Mouse (Mus musculus) right cerebral cortex, postnatal 25 days (tissue): Measurements from ENCODE around the gene Aqp11.

ENCODE experiments used
- DNase-seq: peaks from one replicate; pipeline ENCODE4 v3.0.0; 2022

Aqp11 gene

GRCm38 (mm10) chr7:97737638-97738456 is at the start of gene Aqp11:
Aqp11 (minus strand) TSS chr7:97738289.
- peak; percentile 84 for DNase-seq

GRCm38 (mm10) chr7:97783523-97783922 is 45.4 kb upstream of the Aqp11 start:
- DNase-seq, result no peak

- no peak for DNase-seq
Observed at GRCm38 (mm10) chr7:97781496-97781895, 43.4 kb upstream of the Aqp11 start.

DNA sequence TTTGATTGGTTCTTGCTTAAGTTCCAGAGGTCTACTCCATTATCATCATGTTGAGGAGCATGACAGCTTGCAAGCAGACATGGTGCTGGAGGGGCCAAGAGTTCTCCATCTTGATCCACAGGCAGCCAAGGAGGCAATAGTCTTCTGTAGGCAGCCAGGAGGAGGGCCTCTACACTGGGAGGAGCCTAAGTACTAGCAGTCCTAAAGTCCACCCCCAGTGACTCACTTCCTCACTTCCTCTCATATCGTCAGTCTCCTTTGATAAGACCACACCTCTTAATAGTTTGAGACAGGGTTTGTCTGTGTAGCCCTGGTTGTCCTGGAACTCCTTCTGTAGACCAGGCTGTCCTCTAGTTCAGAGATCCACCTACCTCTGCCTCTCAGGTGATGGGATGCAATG is 42.7 kb upstream of the Aqp11 start:
- DNase-seq, result no peak

GRCm38 (mm10) chr7:97780222-97780621 is 42.1 kb upstream of the Aqp11 start:
- DNase-seq, result no peak

DNA sequence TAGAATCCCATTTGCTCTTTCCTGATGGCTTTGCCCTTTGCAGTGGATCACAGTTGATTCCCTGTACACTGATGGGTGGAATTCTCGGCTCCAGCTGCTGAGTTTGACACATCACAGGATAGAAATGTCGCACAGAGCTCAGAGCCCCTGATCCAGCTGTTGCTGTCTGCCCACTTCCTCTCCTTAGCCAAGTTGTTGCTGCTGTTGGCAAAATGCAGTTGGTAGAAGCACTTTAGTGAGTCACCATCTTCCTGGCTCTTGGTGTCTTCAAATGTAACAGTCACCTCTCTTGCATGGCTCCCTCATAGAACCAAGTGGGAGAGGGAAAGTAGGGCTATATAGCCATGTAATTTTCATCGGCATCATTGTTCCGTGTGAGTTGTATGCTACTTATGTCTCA is 39.1 kb upstream of the Aqp11 start:
- DNase-seq, result no peak

DNA sequence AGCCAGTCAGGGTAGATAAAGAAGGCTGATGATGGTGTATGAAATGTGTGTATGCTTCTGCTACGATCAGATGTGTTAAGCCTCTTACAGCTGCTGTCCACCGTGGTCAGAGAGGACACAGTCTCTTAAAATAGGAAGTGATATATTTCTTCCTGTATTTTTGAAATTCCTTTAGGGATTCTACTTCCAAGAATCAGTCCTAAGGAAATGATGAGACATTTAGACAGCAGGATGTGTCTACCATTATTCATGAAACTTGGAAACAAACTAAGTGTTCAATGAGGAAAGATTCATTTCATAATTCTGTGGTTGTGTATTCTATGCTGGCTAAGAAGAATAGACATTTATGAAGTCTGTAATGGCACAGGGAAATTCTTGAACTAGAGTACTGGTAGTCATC is 37.8 kb upstream of the Aqp11 start:
- DNase-seq, result no peak

DNA sequence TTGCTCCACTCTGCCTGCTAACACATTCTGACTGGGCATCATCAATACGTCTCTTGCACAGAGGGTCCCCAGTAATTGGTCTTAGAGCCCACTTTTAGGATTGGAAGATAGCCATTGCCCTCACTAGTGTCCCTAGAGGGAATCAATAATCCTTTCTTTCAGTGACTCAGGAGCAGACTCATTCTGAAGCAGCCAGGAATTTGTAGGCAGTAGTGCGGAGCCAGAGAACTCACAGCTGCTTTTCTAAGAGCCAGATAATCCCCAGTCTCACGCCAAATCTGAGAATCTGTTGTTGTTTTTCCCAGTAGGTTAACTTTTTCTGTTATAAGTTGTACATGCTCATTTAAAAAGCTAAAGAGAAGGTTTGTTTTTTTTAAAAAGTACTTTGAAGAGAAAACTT is 37.3 kb upstream of the Aqp11 start:
- no peak for DNase-seq

GRCm38 (mm10) chr7:97770841-97771620 is 32.9 kb upstream of the Aqp11 start:
- DNase-seq, result no peak

DNA sequence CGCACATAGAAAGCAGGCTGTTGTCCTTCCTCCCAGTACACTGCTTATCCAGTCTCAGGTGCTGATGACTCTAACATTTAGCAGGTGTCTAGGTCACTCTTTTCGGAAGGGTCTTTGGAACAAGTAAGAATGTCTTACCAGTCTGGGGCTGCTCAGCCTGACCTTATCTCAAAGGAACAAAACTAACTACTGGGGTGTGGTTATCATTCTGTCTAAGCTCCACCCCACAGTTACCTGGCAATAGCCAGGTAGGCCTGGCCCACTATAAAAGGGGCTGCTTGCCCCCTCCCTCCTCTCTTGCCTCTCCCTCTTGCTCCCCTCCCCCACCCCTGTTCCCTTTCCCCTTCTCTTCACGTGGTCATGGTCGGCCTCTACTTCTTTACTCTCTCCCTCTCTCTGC is 30.9 kb upstream of the Aqp11 start:
- no peak for DNase-seq

GRCm38 (mm10) chr7:97767841-97768240 is 29.8 kb upstream of the Aqp11 start:
- DNase-seq, result no peak

GRCm38 (mm10) chr7:97766406-97767166 is 28.5 kb upstream of the Aqp11 start:
- no peak for DNase-seq

DNA sequence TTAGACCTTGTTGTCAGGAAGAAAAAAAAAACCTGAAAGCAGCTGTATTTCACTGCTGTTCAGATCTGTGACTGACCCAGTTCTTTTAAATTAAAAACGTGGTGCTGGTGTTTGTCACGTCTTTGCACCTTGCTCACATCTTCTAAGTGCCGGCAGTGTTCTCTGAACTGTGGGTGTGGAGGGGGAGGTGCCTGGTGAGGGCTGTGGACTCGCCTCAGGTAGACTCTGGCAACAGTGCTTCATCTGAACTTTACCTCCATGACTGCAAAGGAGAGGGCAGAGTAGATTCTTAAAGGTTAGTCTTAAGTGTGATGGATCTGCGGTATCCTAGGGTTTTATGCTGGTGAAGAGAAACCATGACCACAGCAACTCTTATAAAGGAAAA is 27.9 kb upstream of the Aqp11 start:
- DNase-seq, result no peak

- DNase-seq, result peak; percentile 71
Observed at GRCm38 (mm10) chr7:97765181-97765962, 27.3 kb upstream of the Aqp11 start.

DNA sequence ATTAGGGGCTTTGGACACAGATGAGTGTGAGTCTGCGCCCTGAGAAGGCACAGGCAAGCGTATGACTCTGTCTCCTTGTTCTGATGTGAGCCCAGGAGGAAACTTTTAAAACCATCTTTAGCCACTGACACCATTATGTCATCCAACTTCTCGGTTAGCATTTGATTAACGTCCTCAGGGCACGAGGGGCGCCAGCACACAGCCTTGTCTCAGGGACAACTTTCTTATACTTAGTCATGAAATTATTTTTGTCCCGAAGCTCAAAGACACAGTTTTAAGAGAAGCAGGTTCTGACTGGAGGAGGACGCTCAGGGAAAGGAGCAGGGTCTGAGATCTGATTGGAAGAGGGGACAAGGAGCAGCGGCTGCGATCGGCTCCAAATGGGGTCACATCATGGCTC is 26.5 kb upstream of the Aqp11 start:
- no peak for DNase-seq

DNA sequence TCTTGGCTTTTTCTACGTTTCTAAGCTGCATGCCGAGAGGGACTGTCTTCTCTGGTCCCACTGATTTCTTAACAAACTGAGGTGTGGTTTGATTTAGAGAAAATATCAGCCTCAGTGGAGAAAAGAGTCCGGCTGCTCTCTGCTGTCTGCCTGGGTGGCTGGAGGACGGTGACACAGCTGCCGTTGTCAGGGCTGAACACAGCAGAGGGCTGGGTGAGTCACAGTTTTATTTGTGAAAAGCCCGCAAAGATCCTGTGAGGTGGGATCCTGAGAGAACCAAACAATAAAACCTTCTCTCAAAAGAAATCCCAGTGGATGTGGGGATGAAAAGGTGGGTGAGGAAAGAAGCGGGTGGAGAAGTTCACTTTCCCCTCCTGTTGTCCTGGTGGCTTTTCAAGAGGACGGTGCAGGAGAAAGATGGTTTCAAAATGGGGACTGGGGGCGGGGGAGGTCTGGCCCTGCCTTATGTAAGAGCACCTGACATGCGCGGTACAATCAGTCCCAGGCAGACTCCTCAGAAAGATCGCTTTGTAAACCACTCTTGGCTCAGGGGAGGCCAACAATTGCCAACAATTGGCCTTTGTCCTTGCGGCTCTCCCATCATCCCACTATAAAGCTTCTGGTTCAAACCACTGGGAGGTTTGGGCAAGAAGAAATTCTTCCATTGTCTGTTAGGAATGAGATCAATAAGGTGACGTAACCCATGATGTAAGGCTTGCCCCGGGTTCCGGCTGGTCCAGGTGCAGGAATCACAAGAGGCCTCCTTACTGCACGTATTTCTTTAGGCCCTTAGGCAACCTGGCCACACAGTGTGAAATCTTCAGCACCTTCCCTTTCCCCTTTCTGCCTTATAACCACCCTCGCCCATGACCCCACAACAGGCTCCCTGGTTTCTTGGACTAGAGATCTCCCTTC is 19.1 kb upstream of the Aqp11 start:
- DNase-seq, result no peak

GRCm38 (mm10) chr7:97749207-97750190 is 11.4 kb upstream of the Aqp11 start:
- DNase-seq, result no peak

DNA sequence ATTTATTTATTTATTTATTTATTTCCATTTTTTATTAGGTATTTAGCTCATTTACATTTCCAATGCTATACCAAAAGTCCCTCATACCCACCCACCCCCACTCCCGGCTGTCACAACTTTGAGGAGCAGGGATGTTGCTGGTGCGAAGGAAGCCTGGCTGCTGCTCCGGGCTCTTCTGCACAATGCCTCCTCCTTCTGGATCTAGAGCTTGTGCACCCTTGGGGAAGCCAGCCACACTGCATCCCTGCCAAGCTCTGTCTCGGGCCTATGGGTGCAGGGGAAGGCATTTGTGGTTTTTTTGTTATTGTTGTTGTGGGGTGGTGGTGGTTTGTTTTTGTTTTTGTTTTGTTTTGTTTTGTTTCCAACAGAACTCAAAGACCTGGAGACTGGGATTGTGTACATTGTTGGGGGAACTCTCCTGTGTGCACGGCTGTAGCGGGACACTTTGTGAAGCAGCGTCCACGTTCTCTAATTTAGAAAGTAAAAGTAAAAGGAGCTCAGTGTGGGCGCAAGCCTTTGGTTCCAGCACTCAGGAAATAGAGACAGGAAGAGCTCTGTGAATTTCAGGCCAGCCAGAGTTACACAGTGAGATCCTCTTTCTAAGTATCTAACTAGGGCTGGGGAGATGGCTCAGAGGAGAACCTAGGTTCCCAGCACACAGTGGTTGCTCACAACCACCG is 10.6 kb upstream of the Aqp11 start:
- DNase-seq, result no peak

GRCm38 (mm10) chr7:97747787-97748497 is 9.9 kb upstream of the Aqp11 start:
- DNase-seq, result peak; percentile 81
